Mouse (Mus musculus): ENCODE data around the gene Olfr437.

DNA sequence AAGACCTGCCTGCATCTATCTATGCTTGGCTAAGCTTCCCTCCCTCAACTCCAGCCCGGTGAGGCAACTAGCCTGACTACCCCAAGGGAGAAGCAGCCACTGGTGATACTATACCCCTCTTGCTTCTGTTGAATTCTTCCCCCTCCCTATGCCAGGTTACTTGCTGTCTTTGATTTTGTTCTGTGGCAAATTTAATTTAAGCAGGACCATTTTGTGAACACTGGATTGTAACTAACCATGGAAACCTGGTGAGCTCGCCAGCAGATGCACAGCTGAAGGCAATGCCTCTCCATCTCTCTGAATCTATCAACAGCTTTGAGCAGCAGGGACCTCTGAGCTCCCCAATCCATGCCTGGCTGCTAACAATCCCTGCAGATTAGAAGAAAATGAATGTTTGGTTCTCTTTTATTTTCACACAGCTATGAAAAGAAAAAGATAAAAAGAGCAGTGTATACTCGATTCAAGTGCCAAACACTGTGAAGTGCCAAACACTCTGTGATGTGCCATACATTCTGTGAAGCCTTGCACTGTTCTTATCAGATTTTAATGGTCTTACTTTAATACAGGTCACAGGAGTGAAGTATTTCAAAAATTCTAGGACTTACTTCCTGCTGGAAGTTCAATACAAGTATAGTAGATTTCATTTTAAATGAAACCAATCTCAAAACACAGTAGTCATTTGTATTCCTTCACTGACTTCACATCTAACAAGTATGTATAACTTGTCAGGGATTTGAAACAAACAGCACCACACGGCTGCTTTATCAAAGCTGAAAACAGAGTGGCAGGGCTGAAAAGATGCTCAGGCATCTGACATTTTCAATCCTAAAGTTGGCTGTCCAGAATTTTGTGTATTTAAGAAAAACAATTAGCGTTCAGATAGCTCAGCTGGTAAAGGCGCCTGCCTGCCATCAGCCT lies 15.8 kb downstream of the Olfr437 start:
- no peak for TF ChIP-seq POLR2A (IDR thresholded peaks at IDR 0.05; ENCODE audit: borderline replicate concordance, insufficient read depth, low read length)
- no peak for TF ChIP-seq CTCF (IDR thresholded peaks at IDR 0.05; ENCODE audit: borderline replicate concordance, insufficient read depth, low read depth, low read length)
